In the genomic region with DNA sequence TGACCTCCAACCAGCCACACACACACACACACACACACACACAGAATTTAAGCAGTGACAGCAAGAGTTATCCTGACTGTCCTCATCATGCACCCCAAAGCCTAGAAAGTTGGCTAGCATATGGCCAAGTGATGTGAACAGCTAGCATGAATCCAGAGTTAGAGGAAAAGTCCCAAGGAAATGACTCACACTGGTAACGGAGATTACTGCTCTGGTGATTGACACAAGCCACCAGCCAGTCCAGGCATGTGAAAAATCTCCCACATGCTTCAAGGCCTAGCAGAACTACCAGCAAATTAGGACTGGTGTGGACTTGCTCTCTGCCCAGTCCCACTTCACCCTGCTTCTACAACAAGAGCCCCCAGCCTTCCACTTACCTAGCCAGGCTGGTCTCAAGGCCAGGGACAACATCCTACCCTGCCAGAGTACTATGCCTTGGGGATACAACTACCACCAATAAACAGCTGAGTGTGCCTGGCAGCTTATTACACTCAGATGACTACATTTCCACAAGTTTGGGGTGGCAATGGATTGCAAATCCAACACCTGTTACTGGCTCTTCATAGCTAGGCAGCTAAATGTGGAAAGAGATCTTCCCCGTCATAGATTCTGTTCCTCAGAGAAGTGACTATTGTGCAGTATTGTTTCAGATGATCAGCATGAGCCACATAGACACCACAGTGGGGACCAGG, we compare ENCODE assay signal across 12 mouse cellular contexts. TPM values are rescaled to one million over a fixed set of nuclear protein-coding genes. Genes with fewer than 3 reads are reported as not detected.
A peak's percentile ranks its signal among the peaks of the same experiment; 100 is the strongest.
DNase-seq lines count a peak whose midpoint lies in the region; ATAC-seq lines count a peak whose summit lies in the region.
"Had no signal": no experiment of that assay in that cellular context is flagged by ENCODE, and none has a peak within 500 bp of the region (broad histone marks: within the 10 kb centered on the region; RNA-seq: fewer than 3 reads in every experiment).

No protein-coding gene starts in this region.

- DNase-seq in heart, postnatal 14 days: no peak
- DNase-seq in 416B (ENCODE audit: low read depth) (peak; percentile 93), adipocyte (ENCODE audit: low spot score) (peak; percentile 74)
- DNase-seq in heart, postnatal 4 days: peak; percentile 31
- no peak for DNase-seq in c-Kit-positive CD71-positive TER-119-positive erythroid progenitor cells, embryonic 14.5 days (ENCODE audit: low spot score)
- no peak for DNase-seq in layer of hippocampus, adult 11-12 months (ENCODE audit: low spot score)
- DNase-seq: left cerebral cortex, postnatal 4 days; lung, embryonic 14.5 days had no signal

- no peak overlapping the region for H3K9ac ChIP-seq in heart, embryonic 11.5 days (ENCODE audit: low read depth, low read length)
- H3K9ac ChIP-seq: forebrain, embryonic 12.5 days; lung, embryonic 14.5 days had no signal

- peaks cover 49% of the 10 kb centered on the region for H3K4me1 ChIP-seq in heart, embryonic 11.5 days (ENCODE audit: control insufficient read depth, insufficient read depth, low read length)
- H3K4me1 ChIP-seq: forebrain, embryonic 12.5 days had no signal

- H3K4me2 ChIP-seq in heart, embryonic 11.5 days: no peak overlapping the region
- H3K4me2 ChIP-seq: forebrain, embryonic 12.5 days; lung, embryonic 14.5 days had no signal

- H3K36me3 ChIP-seq in heart, embryonic 11.5 days (ENCODE audit: control insufficient read depth, insufficient read depth, low read length): no peaks in the 10 kb centered on the region; the same call in 1 of the 2 replicates
- H3K36me3 ChIP-seq: forebrain, embryonic 12.5 days had no signal

- no peaks in the 10 kb centered on the region for H3K27me3 ChIP-seq in heart, embryonic 11.5 days (ENCODE audit: control insufficient read depth, insufficient read depth, low read length)
- H3K27me3 ChIP-seq: forebrain, embryonic 12.5 days had no signal

- H3K4me3 ChIP-seq in heart, embryonic 11.5 days (ENCODE audit: low read depth, low read length): no peak overlapping the region
- H3K4me3 ChIP-seq: forebrain, embryonic 12.5 days had no signal

- H3K27ac ChIP-seq in heart, embryonic 11.5 days (ENCODE audit: low read depth, low read length): peak overlapping the region; percentile 52
- H3K27ac ChIP-seq: forebrain, embryonic 12.5 days had no signal

- WGBS in heart, embryonic 11.5 days (ENCODE audit: insufficient replicate concordance): 51% methylated on average over 2 of the region's 2 CpGs

- no peaks in the 10 kb centered on the region for H3K9me3 ChIP-seq in heart, embryonic 11.5 days (replicated peaks; ENCODE audit: control insufficient read depth, low read length)
- H3K9me3 ChIP-seq: forebrain, embryonic 12.5 days had no signal

- 0 out of 2 replicates have a peak, but pooled peaks have one; percentile 39 for ATAC-seq in heart, embryonic 11.5 days (replicated peaks; ENCODE audit: insufficient number of reproducible peaks, low FRiP score, low TSS enrichment)
- ATAC-seq in monocyte, adult 5-6 weeks (replicated peaks; ENCODE audit: insufficient number of reproducible peaks, low FRiP score, low TSS enrichment, poor library complexity, severe bottlenecking): no peak
- ATAC-seq: inflammation-experienced regulatory T-cells, adult 6 months had no signal

- intact Hi-C loops in heart, postnatal 14 days (cut with DNase I): loop anchor here (2.0 kb wide), 1 partner anchor 23 kb away; no protein-coding TSS in a partner anchor

RNA-seq across cellular contexts. Expression of gene Cux1, which starts 35.5 kb away (rescaled TPM):
- 67.5 and 71.0 TPM in 2 replicates for polyA plus RNA-seq in heart, embryonic 11.5 days (2014; fragmentation: Nextera tagmentation; extraction: Ambion mirVana)
- total RNA-seq in heart, postnatal 14 days (2021): 100 to 1,000 TPM; 106 to 108 TPM
- 100 to 1,000 TPM; 126 to 131 TPM for total RNA-seq in heart, postnatal 4 days (2021)
- 61.3 to 96.3 TPM (median 79.9 TPM) in 3 replicates for total RNA-seq in monocyte, adult 5-6 weeks (2017)

Comparison
In these comparisons a context has a peak if more than half of its experiments do, and no peak if none do; other contexts are left out.
1. DNase-seq: peak in 416B (single experiment), adipocyte (single experiment) and heart, postnatal 4 days (single experiment); none in heart, postnatal 14 days (0 of 2), c-Kit-positive CD71-positive TER-119-positive erythroid progenitor cells, embryonic 14.5 days (single experiment) and layer of hippocampus, adult 11-12 months (single experiment).